Mouse (Mus musculus) MEL (cell line): ENCODE measurements around the gene Efna4. TPM values are rescaled to one million over a fixed set of nuclear protein-coding genes. Genes with fewer than 3 reads are reported as not detected.

Source experiments
- DNase-seq: peaks from one replicate; pipeline ENCODE4 v3.0.0; 2011; ENCODE audit warnings: low read depth, low spot score
- H3K27ac ChIP-seq: 2 replicates; pipeline ENCODE4 v1.5.1; 2012; ENCODE audit warnings: low read depth, mild to moderate bottlenecking, control low read depth, low read length, moderate library complexity; ENCODE audit not compliant: control insufficient read depth
- H3K27me3 ChIP-seq, 2 experiments: fragments of 150-350 bp in 1 of 2; sonication (generic) in 1 of 2; 2 replicates each; pipeline ENCODE4 v1.6.1; 2012; ENCODE audit warnings: low read length in 2 of 2, mild to moderate bottlenecking in 2 of 2, improper control_type of control experiment in 1 of 2, moderate library complexity in 1 of 2; ENCODE audit not compliant: insufficient read depth in 2 of 2, control insufficient read depth in 1 of 2
- H3K36me3 ChIP-seq, 2 experiments: 2 replicates each; pipeline ENCODE4 v1.6.1; 2012 to 2014; ENCODE audit warnings: low read length in 2 of 2, improper control_type of control experiment in 1 of 2, inconsistent platforms in 1 of 2, mild to moderate bottlenecking in 1 of 2; ENCODE audit not compliant: insufficient read depth in 2 of 2, control insufficient read depth in 1 of 2
- H3K4me1 ChIP-seq, 2 experiments: fragments of 150-350 bp in 1 of 2; sonication (generic) in 1 of 2; 2 replicates each; pipeline ENCODE4 v1.6.1; 2012; ENCODE audit warnings: low read length in 2 of 2, improper control_type of control experiment in 1 of 2, mild to moderate bottlenecking in 1 of 2; ENCODE audit not compliant: insufficient read depth in 2 of 2, control insufficient read depth in 1 of 2
- H3K4me3 ChIP-seq, 2 experiments: fragments of 150-350 bp in 1 of 2; sonication (generic) in 1 of 2; 2 replicates each; pipeline ENCODE4 v1.5.1; 2012; ENCODE audit warnings: low read depth in 2 of 2, low read length in 2 of 2, mild to moderate bottlenecking in 2 of 2, moderate library complexity in 2 of 2, control low read depth in 1 of 2, improper control_type of control experiment in 1 of 2; ENCODE audit not compliant: control insufficient read depth in 1 of 2, insufficient read depth in 1 of 2
- H3K79me2 ChIP-seq: 2 replicates; pipeline ENCODE4 v1.6.1; 2012; ENCODE audit warnings: mild to moderate bottlenecking, low read length, moderate library complexity; ENCODE audit not compliant: control insufficient read depth, poor library complexity, insufficient read depth
- H3K9ac ChIP-seq: 2 replicates; pipeline ENCODE4 v1.6.1; 2012; ENCODE audit warnings: low read depth, mild to moderate bottlenecking, control low read depth, low read length, moderate library complexity; ENCODE audit not compliant: control insufficient read depth, poor library complexity, severe bottlenecking
- H3K9me3 ChIP-seq: fragments of 150-350 bp; sonication (generic); replicated peaks from 2 replicates; pipeline ENCODE4 v1.6.1; 2012; ENCODE audit warnings: mild to moderate bottlenecking, low read length, improper control_type of control experiment, moderate library complexity; ENCODE audit not compliant: insufficient read depth
- BHLHE40 ChIP-seq: IDR thresholded peaks from 2 replicates; pipeline ENCODE4 v1.6.1; 2012; ENCODE audit warnings: low read depth, mild to moderate bottlenecking, inconsistent platforms, low read length, improper control_type of control experiment, borderline replicate concordance
- CHD1 ChIP-seq: IDR thresholded peaks from 2 replicates; pipeline ENCODE4 v1.6.1; 2012; ENCODE audit warnings: low read depth, mild to moderate bottlenecking, inconsistent platforms, low read length, improper control_type of control experiment
- CHD2 ChIP-seq: IDR thresholded peaks from 2 replicates; pipeline ENCODE4 v1.6.1; 2011; ENCODE audit warnings: low read length, improper control_type of control experiment
- CTCF ChIP-seq, 3 experiments: IDR thresholded peaks in 2 of 3; conservative IDR thresholded peaks in 1 of 3; 2 replicates each; pipeline ENCODE4 v1.5.1; 2011 to 2012; ENCODE audit warnings: low read length in 3 of 3, low read depth in 2 of 3, mild to moderate bottlenecking in 2 of 3, improper control_type of control experiment in 1 of 3, inconsistent platforms in 1 of 3, mixed read lengths in 1 of 3, moderate library complexity in 1 of 3; ENCODE audit not compliant: control insufficient read depth in 1 of 3, insufficient read depth in 1 of 3, poor library complexity in 1 of 3, severe bottlenecking in 1 of 3
- E2F4 ChIP-seq: IDR thresholded peaks from 2 replicates; pipeline ENCODE4 v1.6.1; 2011; ENCODE audit warnings: low read depth, low read length, improper control_type of control experiment, borderline replicate concordance
- ELF1 ChIP-seq: IDR thresholded peaks from 2 replicates; pipeline ENCODE4 v1.6.1; 2014; ENCODE audit warnings: low read depth, mild to moderate bottlenecking, inconsistent platforms, low read length, improper control_type of control experiment, moderate library complexity
- EP300 ChIP-seq, 2 experiments: IDR thresholded peaks; 2 replicates each; pipeline ENCODE4 v1.6.1; 2011; ENCODE audit warnings: improper control_type of control experiment in 2 of 2, low read length in 2 of 2, low read depth in 1 of 2, mild to moderate bottlenecking in 1 of 2
- ETS1 ChIP-seq: IDR thresholded peaks from 2 replicates; pipeline ENCODE4 v1.6.1; 2012; ENCODE audit warnings: low read depth, mild to moderate bottlenecking, inconsistent platforms, low read length, improper control_type of control experiment, moderate library complexity
- GABPA ChIP-seq: IDR thresholded peaks from 2 replicates; pipeline ENCODE4 v1.6.1; 2012; ENCODE audit warnings: low read depth, mild to moderate bottlenecking, inconsistent platforms, low read length, improper control_type of control experiment, moderate library complexity
- GATA1 ChIP-seq: IDR thresholded peaks from 2 replicates; pipeline ENCODE4 v1.6.1; 2011; ENCODE audit warnings: low read depth, low read length, improper control_type of control experiment
- MAFK ChIP-seq: IDR thresholded peaks from 2 replicates; pipeline ENCODE4 v1.6.1; 2011; ENCODE audit warnings: low read depth, mild to moderate bottlenecking, low read length, improper control_type of control experiment, borderline replicate concordance
- MAX ChIP-seq: IDR thresholded peaks from 2 replicates; pipeline ENCODE4 v1.6.1; 2011; ENCODE audit warnings: low read length, improper control_type of control experiment
- MEF2A ChIP-seq: IDR thresholded peaks from 2 replicates; pipeline ENCODE4 v1.6.1; 2014; ENCODE audit warnings: low read depth, mild to moderate bottlenecking, inconsistent platforms, low read length, improper control_type of control experiment; ENCODE audit not compliant: poor library complexity, insufficient replicate concordance, severe bottlenecking; ENCODE audit errors: extremely low read depth
- NRF1 ChIP-seq: IDR thresholded peaks from 2 replicates; pipeline ENCODE4 v1.6.1; 2014; ENCODE audit warnings: low read depth, mild to moderate bottlenecking, inconsistent platforms, low read length, improper control_type of control experiment, moderate library complexity; ENCODE audit not compliant: poor library complexity, insufficient read depth, severe bottlenecking
- POLR2A ChIP-seq, 2 experiments: IDR thresholded peaks; 2 replicates each; pipeline ENCODE4 v1.6.1; 2011 to 2012; ENCODE audit warnings: low read length in 2 of 2, mild to moderate bottlenecking in 2 of 2, control low read depth in 1 of 2, improper control_type of control experiment in 1 of 2, low read depth in 1 of 2, moderate library complexity in 1 of 2; ENCODE audit not compliant: control insufficient read depth in 1 of 2, insufficient read depth in 1 of 2, poor library complexity in 1 of 2
- POLR2AphosphoS2 ChIP-seq: IDR thresholded peaks from 2 replicates; pipeline ENCODE4 v1.6.1; 2011; ENCODE audit warnings: low read length, improper control_type of control experiment
- POLR2AphosphoS5 ChIP-seq: IDR thresholded peaks from 2 replicates; pipeline ENCODE4 v1.6.1; 2012; ENCODE audit warnings: low read depth, borderline replicate concordance, mild to moderate bottlenecking, inconsistent platforms, low read length, moderate library complexity, mixed read lengths
- RAD21 ChIP-seq: IDR thresholded peaks from 2 replicates; pipeline ENCODE4 v1.6.1; 2011; ENCODE audit warnings: mild to moderate bottlenecking, low read depth, low read length, improper control_type of control experiment
- SIN3A ChIP-seq: IDR thresholded peaks from 2 replicates; pipeline ENCODE4 v1.6.1; 2012; ENCODE audit warnings: low read length, improper control_type of control experiment, inconsistent platforms
- SMC3 ChIP-seq: IDR thresholded peaks from 2 replicates; pipeline ENCODE4 v1.6.1; 2011; ENCODE audit warnings: low read depth, low read length, improper control_type of control experiment
- TBP ChIP-seq: IDR thresholded peaks from 2 replicates; pipeline ENCODE4 v1.8.0; 2011; ENCODE audit warnings: low read depth, low read length, improper control_type of control experiment
- USF1 ChIP-seq: IDR thresholded peaks from 2 replicates; pipeline ENCODE4 v1.6.1; 2014; ENCODE audit warnings: low read depth, mild to moderate bottlenecking, inconsistent platforms, low read length, improper control_type of control experiment, moderate library complexity
- USF2 ChIP-seq, 2 experiments: IDR thresholded peaks; 2 replicates each; pipeline ENCODE4 v1.6.1; 2011 to 2012; ENCODE audit warnings: improper control_type of control experiment in 2 of 2, low read length in 2 of 2, borderline replicate concordance in 1 of 2, inconsistent platforms in 1 of 2, low read depth in 1 of 2, mild to moderate bottlenecking in 1 of 2; ENCODE audit not compliant: insufficient read depth in 1 of 2
- ZC3H11A ChIP-seq: IDR thresholded peaks from 2 replicates; pipeline ENCODE4 v1.6.1; 2012; ENCODE audit warnings: low read depth, mild to moderate bottlenecking, inconsistent platforms, low read length, improper control_type of control experiment
- ZMIZ1 ChIP-seq: IDR thresholded peaks from 2 replicates; pipeline ENCODE4 v1.6.1; 2012; ENCODE audit warnings: low read depth, mild to moderate bottlenecking, inconsistent platforms, low read length, improper control_type of control experiment, moderate library complexity
- ZNF384 ChIP-seq: IDR thresholded peaks from 2 replicates; pipeline ENCODE4 v1.6.1; 2012; ENCODE audit warnings: low read depth, mild to moderate bottlenecking, inconsistent platforms, low read length, improper control_type of control experiment
- polyA plus RNA-seq, 2 experiments: library from polyadenylated mRNA; stranded (reverse) in 1 of 2; unstranded in 1 of 2; fragments of >175 nt in 1 of 2; fragments of >200 nt in 1 of 2; gene quantifications; 2 replicates each; pipeline versions ENCODE4 v1.2.1 to v1.2.4; 2012; ENCODE audit warnings: low replicate concordance in 2 of 2, low read depth in 1 of 2; ENCODE audit not compliant: insufficient read length in 2 of 2, insufficient read depth in 1 of 2, missing spikeins in 1 of 2
- total RNA-seq: library from RNA; depleted of rRNA; stranded (reverse); fragments of 300-350 nt; gene quantifications from 2 replicates; pipeline ENCODE4 v1.2.3, GENCODE M21; 2012

Efna4 gene
- total and polyA plus RNA-seq, 3 experiments = 1.9 to 4.5 TPM; not detected in 1

DNA sequence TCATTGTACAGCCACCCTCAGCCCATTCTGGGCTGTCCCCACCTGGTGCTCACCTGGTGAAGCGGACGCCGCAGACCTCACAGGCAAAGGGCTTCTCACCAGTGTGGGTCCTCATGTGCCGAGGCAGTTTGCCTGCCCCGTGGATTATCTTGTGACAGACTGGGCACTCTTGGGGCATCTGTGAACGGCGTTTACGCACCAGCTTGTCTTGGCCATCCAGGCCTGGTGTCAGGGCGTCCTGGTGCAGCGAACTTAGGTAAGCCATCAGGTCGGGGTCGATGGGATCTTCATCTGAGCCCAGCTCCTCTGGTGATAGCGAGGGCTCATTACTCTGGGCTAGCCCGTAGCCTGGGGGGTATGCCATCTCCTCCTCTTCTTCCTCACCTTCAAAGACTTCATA lies 42.5 kb upstream of the Efna4 start:
- no peaks in the 10 kb centered on the region for H3K36me3 ChIP-seq
- H3K27ac ChIP-seq = no peak overlapping the region
- TF ChIP-seq SMC3 (no peak), POLR2AphosphoS2 (no peak), POLR2AphosphoS5 (no peak), E2F4 (no peak), MAX (no peak), RAD21 (no peak), SIN3A (no peak), CHD1 (no peak), ETS1 (no peak), MEF2A (no peak), USF1 (no peak), EP300 (IDR thresholded peaks at IDR 0.05; ENCODE audit: low read depth in 1 of 2, low read length in 2 of 2) (no peak), GATA1 (no peak), ZC3H11A (no peak), CHD2 (no peak), CTCF (IDR thresholded peaks at IDR 0.05 in 2 of 3, conservative IDR thresholded peaks at IDR 0.05 in 1 of 3; ENCODE audit: control insufficient read depth in 1 of 3, insufficient read depth in 1 of 3, low read depth in 2 of 3, low read length in 3 of 3, poor library complexity in 1 of 3, severe bottlenecking in 1 of 3) (no peak), NRF1 (no peak), MAFK (no peak), GABPA (no peak)

GRCm38 (mm10) chr3:89379388-89380131 lies 41.7 kb upstream of the Efna4 start:
- H3K4me3 ChIP-seq = no peak overlapping the region
- no peak overlapping the region for H3K9ac ChIP-seq
- no peaks in the 10 kb centered on the region for H3K36me3 ChIP-seq
- H3K27me3 ChIP-seq = no peaks in the 10 kb centered on the region
- DNase-seq = no peak
- H3K4me1 ChIP-seq = peaks cover 0 to 6% of the 10 kb centered on the region in 2 experiments; a peak in 1 of 4 replicates
- no peaks in the 10 kb centered on the region for H3K79me2 ChIP-seq
- H3K9me3 ChIP-seq = no peaks in the 10 kb centered on the region
- H3K27ac ChIP-seq = no peak overlapping the region
- TF ChIP-seq BHLHE40 (no peak), NRF1 (no peak), USF2 (IDR thresholded peaks at IDR 0.05; ENCODE audit: borderline replicate concordance in 1 of 2, insufficient read depth in 1 of 2, low read depth in 1 of 2, low read length in 2 of 2) (no peak), ETS1 (no peak), ZMIZ1 (no peak), CHD1 (no peak), ELF1 (no peak), TBP (no peak), ZNF384 (no peak), POLR2A (IDR thresholded peaks at IDR 0.05; ENCODE audit: control insufficient read depth in 1 of 2, insufficient read depth in 1 of 2, low read depth in 1 of 2, low read length in 2 of 2, poor library complexity in 1 of 2) (no peak)

More for the DNA sequence above, 42.5 kb upstream of the Efna4 start:
- Histone ChIP-seq H3K27me3 (no peaks in the 10 kb centered on the region), H3K9me3 (no peaks in the 10 kb centered on the region), H3K9ac (no peak overlapping the region), H3K4me1 (no peaks in the 10 kb centered on the region), H3K4me3 (no peak overlapping the region), H3K79me2 (no peaks in the 10 kb centered on the region)
- DNase-seq = no peak
